Mouse (Mus musculus): Measurements from ENCODE around the gene Cd46. TPM values are rescaled to one million over a fixed set of nuclear protein-coding genes. Genes with fewer than 3 reads are reported as not detected.

The Cd46 gene
- polyA plus RNA-seq, 1 experiment from 2014 or later, result 0.70 TPM

DNA sequence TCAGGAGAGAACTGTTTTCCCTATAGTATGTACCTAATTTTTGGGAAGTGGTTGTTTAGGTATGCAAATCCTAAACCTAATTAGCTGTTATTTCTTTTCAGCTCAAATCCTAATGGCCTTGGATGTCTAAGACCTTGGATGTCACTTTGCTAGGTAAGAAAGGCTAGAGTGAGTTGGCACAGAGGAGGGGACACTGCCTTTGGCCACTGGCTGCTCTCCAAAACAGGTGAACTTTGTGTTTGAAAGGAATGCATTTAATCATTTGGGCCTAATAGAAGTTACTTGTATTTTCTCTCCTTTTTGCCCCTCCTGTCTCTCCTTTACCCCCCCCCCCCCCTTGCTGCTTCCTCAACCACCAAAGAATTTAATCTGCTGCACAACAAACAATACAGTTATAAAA is 60.3 kb downstream of the Cd46 start:
- H3K27ac ChIP-seq (replicated peaks), result no peak overlapping the region

GRCm38 (mm10) chr1:195027507-195027906 is 64.5 kb downstream of the Cd46 start:
- no peak overlapping the region for H3K4me3 ChIP-seq (ENCODE audit: low read depth, low read length)
- no peak overlapping the region for H3K27ac ChIP-seq (replicated peaks)
- no peaks in the 10 kb centered on the region for H3K9me3 ChIP-seq (ENCODE audit: control insufficient read depth, low read length)
- no peak overlapping the region for H3K4me2 ChIP-seq (replicated peaks; ENCODE audit: low read depth)
- ATAC-seq (ENCODE audit: low FRiP score, low TSS enrichment) (no peak), DNase-seq (ENCODE audit: low spot score) (no peak)
- no peaks in the 10 kb centered on the region for H3K4me1 ChIP-seq (replicated peaks; ENCODE audit: control insufficient read depth, insufficient read depth)
- H3K9ac ChIP-seq (ENCODE audit: low read length), result no peak overlapping the region
- H3K36me3 ChIP-seq (ENCODE audit: control insufficient read depth, insufficient read depth, low read length), result no peaks in the 10 kb centered on the region; the same call in 1 of the 2 replicates
- no peaks in the 10 kb centered on the region for H3K27me3 ChIP-seq (ENCODE audit: control insufficient read depth, insufficient read depth, low read length)
- WGBS, result 28% methylated on average over 1 of the region's 1 CpGs
- TF ChIP-seq CTCF (IDR thresholded peaks at IDR 0.05; ENCODE audit: low read depth) (no peak), EP300 (optimal IDR thresholded peaks at IDR 0.05) (no peak)

More for the DNA sequence above, 60.3 kb downstream of the Cd46 start:
- Histone ChIP-seq H3K27me3 (ENCODE audit: control insufficient read depth, insufficient read depth, low read length) (no peaks in the 10 kb centered on the region), H3K36me3 (ENCODE audit: control insufficient read depth, insufficient read depth, low read length) (no peaks in the 10 kb centered on the region), H3K4me3 (ENCODE audit: low read depth, low read length) (no peak overlapping the region), H3K9me3 (ENCODE audit: control insufficient read depth, low read length) (no peaks in the 10 kb centered on the region), H3K4me2 (replicated peaks; ENCODE audit: low read depth) (no peak overlapping the region), H3K4me1 (replicated peaks; ENCODE audit: control insufficient read depth, insufficient read depth) (no peaks in the 10 kb centered on the region), H3K9ac (ENCODE audit: low read length) (no peak overlapping the region)
- DNase-seq (ENCODE audit: low spot score) (no peak), ATAC-seq (ENCODE audit: low FRiP score, low TSS enrichment) (no peak)
- TF ChIP-seq CTCF (IDR thresholded peaks at IDR 0.05; ENCODE audit: low read depth) (no peak), EP300 (optimal IDR thresholded peaks at IDR 0.05) (no peak)

- no peak overlapping the region for H3K27ac ChIP-seq (replicated peaks)
- no peaks in the 10 kb centered on the region for H3K9me3 ChIP-seq (ENCODE audit: control insufficient read depth, low read length)
- H3K36me3 ChIP-seq (ENCODE audit: control insufficient read depth, insufficient read depth, low read length), result no peaks in the 10 kb centered on the region; the same call in 1 of the 2 replicates
- H3K9ac ChIP-seq (ENCODE audit: low read length), result no peak overlapping the region
- ATAC-seq (ENCODE audit: low FRiP score, low TSS enrichment), result no peak
- no peak for TF ChIP-seq CTCF (IDR thresholded peaks at IDR 0.05; ENCODE audit: low read depth)
- TF ChIP-seq EP300 (optimal IDR thresholded peaks at IDR 0.05), result no peak
- no peak overlapping the region for H3K4me3 ChIP-seq (ENCODE audit: low read depth, low read length)
- no peaks in the 10 kb centered on the region for H3K27me3 ChIP-seq (ENCODE audit: control insufficient read depth, insufficient read depth, low read length)
- no peak for DNase-seq (ENCODE audit: low spot score)
- H3K4me2 ChIP-seq (replicated peaks; ENCODE audit: low read depth), result no peak overlapping the region
- 76% methylated on average over 1 of the region's 1 CpGs for WGBS
- H3K4me1 ChIP-seq (replicated peaks; ENCODE audit: control insufficient read depth, insufficient read depth), result no peaks in the 10 kb centered on the region
Measured at GRCm38 (mm10) chr1:195023848-195024247, 68.2 kb downstream of the Cd46 start.

GRCm38 (mm10) chr1:195021831-195022230 is 70.2 kb downstream of the Cd46 start:
- DNase-seq (ENCODE audit: low spot score), result no peak
- TF ChIP-seq CTCF (IDR thresholded peaks at IDR 0.05; ENCODE audit: low read depth) (no peak), EP300 (optimal IDR thresholded peaks at IDR 0.05) (no peak)
- Histone ChIP-seq H3K4me3 (ENCODE audit: low read depth, low read length) (no peak overlapping the region), H3K27me3 (ENCODE audit: control insufficient read depth, insufficient read depth, low read length) (no peaks in the 10 kb centered on the region), H3K4me2 (replicated peaks; ENCODE audit: low read depth) (no peak overlapping the region), H3K27ac (replicated peaks) (no peak overlapping the region), H3K9me3 (ENCODE audit: control insufficient read depth, low read length) (no peaks in the 10 kb centered on the region), H3K4me1 (replicated peaks; ENCODE audit: control insufficient read depth, insufficient read depth) (no peaks in the 10 kb centered on the region), H3K36me3 (ENCODE audit: control insufficient read depth, insufficient read depth, low read length) (no peaks in the 10 kb centered on the region; the same call in 1 of the 2 replicates), H3K9ac (ENCODE audit: low read length) (no peak overlapping the region)
- no peak for ATAC-seq (ENCODE audit: low FRiP score, low TSS enrichment)
- WGBS, result 87% methylated on average over 2 of the region's 2 CpGs

- no peak for ATAC-seq (ENCODE audit: low FRiP score, low TSS enrichment)
- no peaks in the 10 kb centered on the region for H3K4me1 ChIP-seq (replicated peaks; ENCODE audit: control insufficient read depth, insufficient read depth)
- H3K36me3 ChIP-seq (ENCODE audit: control insufficient read depth, insufficient read depth, low read length), result no peaks in the 10 kb centered on the region
- no peak for TF ChIP-seq EP300 (optimal IDR thresholded peaks at IDR 0.05)
- no peak for TF ChIP-seq CTCF (IDR thresholded peaks at IDR 0.05; ENCODE audit: low read depth)
- no peak overlapping the region for H3K27ac ChIP-seq (replicated peaks)
- no peak for DNase-seq (ENCODE audit: low spot score)
- H3K9ac ChIP-seq (ENCODE audit: low read length), result no peak overlapping the region
- H3K9me3 ChIP-seq (ENCODE audit: control insufficient read depth, low read length), result no peaks in the 10 kb centered on the region
- WGBS, result 91% methylated on average over 5 of the region's 5 CpGs
- H3K4me2 ChIP-seq (replicated peaks; ENCODE audit: low read depth), result no peak overlapping the region
- no peak overlapping the region for H3K4me3 ChIP-seq (ENCODE audit: low read depth, low read length)
- no peaks in the 10 kb centered on the region for H3K27me3 ChIP-seq (ENCODE audit: control insufficient read depth, insufficient read depth, low read length)
Measured at GRCm38 (mm10) chr1:195019062-195019600, 72.9 kb downstream of the Cd46 start.

- Histone ChIP-seq H3K27ac (replicated peaks) (no peak overlapping the region), H3K4me2 (replicated peaks; ENCODE audit: low read depth) (no peak overlapping the region), H3K4me1 (replicated peaks; ENCODE audit: control insufficient read depth, insufficient read depth) (no peaks in the 10 kb centered on the region), H3K27me3 (ENCODE audit: control insufficient read depth, insufficient read depth, low read length) (no peaks in the 10 kb centered on the region), H3K4me3 (ENCODE audit: low read depth, low read length) (no peak overlapping the region), H3K36me3 (ENCODE audit: control insufficient read depth, insufficient read depth, low read length) (no peaks in the 10 kb centered on the region), H3K9ac (ENCODE audit: low read length) (no peak overlapping the region), H3K9me3 (ENCODE audit: control insufficient read depth, low read length) (no peaks in the 10 kb centered on the region)
- DNase-seq (ENCODE audit: low spot score), result peak; percentile 60
- TF ChIP-seq CTCF (IDR thresholded peaks at IDR 0.05; ENCODE audit: low read depth) (no peak), EP300 (optimal IDR thresholded peaks at IDR 0.05) (no peak)
- ATAC-seq (ENCODE audit: low FRiP score, low TSS enrichment), result peak; percentile 77
- WGBS, result 81% methylated on average over 9 of the region's 9 CpGs
Measured at GRCm38 (mm10) chr1:195018089-195018999, 73.7 kb downstream of the Cd46 start.

All from stomach, postnatal 0 days (tissue).